Mouse (Mus musculus) lung, embryonic 14.5 days (tissue): ENCODE measurements around the gene Kif14. TPM values are rescaled to one million over a fixed set of nuclear protein-coding genes. Genes with fewer than 3 reads are reported as not detected.

Experiments
- ATAC-seq: fragments of 200-750 bp; cut with Nextera tagmentation; 2 replicates; pipeline ENCODE4 v1.8.0; 2017; ENCODE audit warnings: mild to moderate bottlenecking, moderate TSS enrichment, moderate library complexity; ENCODE audit not compliant: insufficient read depth
- DNase-seq: peaks from one replicate; pipeline ENCODE4 v3.0.0-alpha.2; 2015
- H3K27ac ChIP-seq: fragments of 300-500 bp; sonication (generic); 2 replicates; pipeline ENCODE4 v1.5.1; 2014; ENCODE audit warnings: low read depth, mild to moderate bottlenecking, moderate library complexity
- H3K27me3 ChIP-seq: fragments of 300-500 bp; sonication (generic); 2 replicates; pipeline ENCODE4 v1.6.1; 2014; ENCODE audit warnings: low read length, control low read depth; ENCODE audit not compliant: insufficient read depth
- H3K36me3 ChIP-seq: fragments of 300-500 bp; sonication (generic); 2 replicates; pipeline ENCODE4 v1.6.1; 2014; ENCODE audit warnings: control low read depth; ENCODE audit not compliant: insufficient read depth
- H3K4me1 ChIP-seq: fragments of 300-500 bp; sonication (generic); 2 replicates; pipeline ENCODE4 v1.6.1; 2014; ENCODE audit warnings: antibody characterized with exemption, control low read depth; ENCODE audit not compliant: insufficient read depth
- H3K4me2 ChIP-seq: fragments of 300-500 bp; sonication (generic); 2 replicates; pipeline ENCODE4 v1.6.1; 2014; ENCODE audit warnings: mild to moderate bottlenecking
- H3K4me3 ChIP-seq: fragments of 300-500 bp; sonication (generic); 2 replicates; pipeline ENCODE4 v1.5.1; 2014; ENCODE audit warnings: low read depth, low read length
- H3K9ac ChIP-seq: fragments of 300-500 bp; sonication (generic); 2 replicates; pipeline ENCODE4 v1.6.1; 2014
- H3K9me3 ChIP-seq: fragments of 300-500 bp; sonication (generic); 2 replicates; pipeline ENCODE4 v1.6.1; 2016; ENCODE audit warnings: low read depth, low read length, control low read depth
- CTCF ChIP-seq: IDR thresholded peaks from 2 replicates; pipeline ENCODE4 v1.5.1; 2016; ENCODE audit warnings: antibody characterized with exemption, low read depth
- WGBS: fragments of 180-500 bp; shearing (Covaris S2); extraction: QIAGEN DNeasy Blood & Tissue Kit; methylation state at CpG from one replicate; pipeline ENCODE4 v1.1.7; 2014; 5-methylcytosine and 5-hydroxymethylcytosine counted together
- polyA plus RNA-seq: library from polyadenylated mRNA; unstranded; fragments of >200 nt; fragmentation: Nextera tagmentation; extraction: Ambion mirVana; gene quantifications from 2 replicates; pipeline ENCODE4 v1.2.1, GENCODE M21; 2014

Gene Kif14
- polyA plus RNA-seq, 1 experiment from 2014 or later, result 11.3 TPM

- H3K27me3 ChIP-seq, result no peaks in the 10 kb centered on the region
- no peak overlapping the region for H3K4me3 ChIP-seq
- H3K4me2 ChIP-seq, result peak overlapping the region; percentile 42; the same call in 1 of the 2 replicates
- 49% methylated on average over 20 of the region's 20 CpGs for WGBS
- no peaks in the 10 kb centered on the region for H3K36me3 ChIP-seq
- TF ChIP-seq CTCF, result no peak
- no peak for ATAC-seq
- no peak overlapping the region for H3K9ac ChIP-seq
- DNase-seq, result no peak
- no peaks in the 10 kb centered on the region for H3K4me1 ChIP-seq
- no peak overlapping the region for H3K27ac ChIP-seq
- H3K9me3 ChIP-seq, result no peaks in the 10 kb centered on the region
Measured at GRCm38 (mm10) chr1:136569626-136570297, 103.6 kb downstream of the Kif14 start.

- no peak overlapping the region for H3K9ac ChIP-seq
- no peaks in the 10 kb centered on the region for H3K36me3 ChIP-seq
- TF ChIP-seq CTCF, result no peak
- H3K9me3 ChIP-seq, result no peaks in the 10 kb centered on the region
- H3K4me3 ChIP-seq, result no peak overlapping the region
- 16% methylated on average over 13 of the region's 13 CpGs for WGBS
- H3K27ac ChIP-seq, result no peak overlapping the region
- ATAC-seq, result no peak
- peak overlapping the region; percentile 42; the same call in 1 of the 2 replicates for H3K4me2 ChIP-seq
- no peaks in the 10 kb centered on the region for H3K27me3 ChIP-seq
- H3K4me1 ChIP-seq, result no peaks in the 10 kb centered on the region
- DNase-seq, result no peak
Measured at GRCm38 (mm10) chr1:136570298-136570653, 104.1 kb downstream of the Kif14 start.

- no peak for DNase-seq
- Histone ChIP-seq H3K27ac (no peak overlapping the region), H3K4me1 (no peaks in the 10 kb centered on the region), H3K9me3 (no peaks in the 10 kb centered on the region), H3K36me3 (no peaks in the 10 kb centered on the region), H3K27me3 (no peaks in the 10 kb centered on the region), H3K4me3 (no peak overlapping the region), H3K4me2 (no peak overlapping the region), H3K9ac (no peak overlapping the region)
- no peak for ATAC-seq
- no peak for TF ChIP-seq CTCF
- 85% methylated on average over 9 of the region's 9 CpGs for WGBS
Measured at GRCm38 (mm10) chr1:136570976-136571375, 104.8 kb downstream of the Kif14 start.

- Histone ChIP-seq H3K4me1 (no peaks in the 10 kb centered on the region), H3K4me2 (no peak overlapping the region), H3K27ac (no peak overlapping the region), H3K36me3 (no peaks in the 10 kb centered on the region), H3K9ac (no peak overlapping the region), H3K4me3 (no peak overlapping the region), H3K9me3 (no peaks in the 10 kb centered on the region), H3K27me3 (no peaks in the 10 kb centered on the region)
- TF ChIP-seq CTCF, result no peak
- no peak for DNase-seq
- 80% methylated on average over 10 of the region's 10 CpGs for WGBS
- ATAC-seq, result no peak
Measured at GRCm38 (mm10) chr1:136571530-136571929, 105.4 kb downstream of the Kif14 start.

GRCm38 (mm10) chr1:136577890-136578663, 111.9 kb downstream of the Kif14 start:
- Histone ChIP-seq H3K4me3 (no peak overlapping the region), H3K4me1 (no peaks in the 10 kb centered on the region), H3K27me3 (no peaks in the 10 kb centered on the region), H3K9ac (no peak overlapping the region), H3K27ac (no peak overlapping the region), H3K36me3 (no peaks in the 10 kb centered on the region), H3K9me3 (no peaks in the 10 kb centered on the region), H3K4me2 (no peak overlapping the region)
- DNase-seq (peak; percentile 30), ATAC-seq (peak; percentile 49; the same call in 1 of the 2 replicates)
- TF ChIP-seq CTCF, result no peak
- WGBS, result 30% methylated on average over 16 of the region's 16 CpGs

GRCm38 (mm10) chr1:136579360-136579759, 113.2 kb downstream of the Kif14 start:
- Histone ChIP-seq H3K27ac (no peak overlapping the region), H3K4me2 (no peak overlapping the region), H3K36me3 (no peaks in the 10 kb centered on the region), H3K9ac (no peak overlapping the region), H3K9me3 (no peaks in the 10 kb centered on the region), H3K27me3 (no peaks in the 10 kb centered on the region), H3K4me3 (no peak overlapping the region), H3K4me1 (no peaks in the 10 kb centered on the region)
- 82% methylated on average over 14 of the region's 14 CpGs for WGBS
- ATAC-seq, result no peak
- no peak for TF ChIP-seq CTCF
- DNase-seq, result no peak

- 58% methylated on average over 8 of the region's 8 CpGs for WGBS
Measured at GRCm38 (mm10) chr1:136580266-136580665, 114.1 kb downstream of the Kif14 start.

More at GRCm38 (mm10) chr1:136580266-136580665, 114.1 kb downstream of the Kif14 start:
- no peak overlapping the region for H3K9ac ChIP-seq
- no peaks in the 10 kb centered on the region for H3K36me3 ChIP-seq
- no peaks in the 10 kb centered on the region for H3K4me1 ChIP-seq
- no peak for TF ChIP-seq CTCF
- DNase-seq (peak; percentile 24), ATAC-seq (no peak)
- H3K4me2 ChIP-seq, result no peak overlapping the region
- H3K4me3 ChIP-seq, result no peak overlapping the region
- no peaks in the 10 kb centered on the region for H3K9me3 ChIP-seq
- H3K27me3 ChIP-seq, result no peaks in the 10 kb centered on the region
- H3K27ac ChIP-seq, result no peak overlapping the region

Other genes with a start within 250 kb of the Kif14 start
- gene Inava, start 232.1 kb upstream of the Kif14 start, polyA plus RNA-seq, result 15.1 and 15.9 TPM in 2 replicates
- not detected in 2 replicates for gene Gpr25, start 205.5 kb upstream of the Kif14 start, polyA plus RNA-seq
- 18.2 and 20.0 TPM in 2 replicates for gene Camsap2, start 120.2 kb upstream of the Kif14 start, polyA plus RNA-seq
- 16.4 and 17.8 TPM in 2 replicates for gene Ddx59, start 51.1 kb upstream of the Kif14 start, polyA plus RNA-seq
- 26.7 and 27.5 TPM in 2 replicates for gene Zfp281, start 158.6 kb downstream of the Kif14 start, polyA plus RNA-seq